Mouse (Mus musculus) G1E (cell line): ENCODE data around the gene Ppp6c. TPM values are rescaled to one million over a fixed set of nuclear protein-coding genes. Genes with fewer than 3 reads are reported as not detected.
A peak's percentile ranks its signal among the peaks of the same experiment; 100 is the strongest.
"Not testable (repeated sequence)": the region's sequence is repeated elsewhere in the genome, so short reads cannot be mapped to it uniquely, and the experiment has no call there.

Source experiments
- ATAC-seq: 2 replicates; pipeline ENCODE4 v1.8.0; 2016; ENCODE audit warnings: mild to moderate bottlenecking; ENCODE audit not compliant: insufficient number of reproducible peaks, poor library complexity, low FRiP score, severe bottlenecking; ENCODE audit errors: extremely low read depth
- DNase-seq: peaks from one replicate; pipeline ENCODE4 v3.0.0; 2012; ENCODE audit warnings: low spot score
- H3K27me3 ChIP-seq: 2 replicates; pipeline ENCODE4 v1.6.1; 2012; ENCODE audit warnings: mild to moderate bottlenecking, low read length, inconsistent platforms; ENCODE audit not compliant: insufficient read depth
- H3K36me3 ChIP-seq: replicated peaks from 2 replicates; pipeline ENCODE3; 2012; ENCODE audit warnings: mild to moderate bottlenecking, inconsistent platforms
- H3K4me1 ChIP-seq: 2 replicates; pipeline ENCODE4 v1.6.1; 2012; ENCODE audit warnings: low read depth, low read length, inconsistent platforms, mixed read lengths; ENCODE audit not compliant: insufficient read depth
- H3K4me3 ChIP-seq: 2 replicates; pipeline ENCODE4 v1.5.1; 2012; ENCODE audit warnings: low read depth, mild to moderate bottlenecking, inconsistent platforms, low read length, moderate library complexity, mixed read lengths
- H3K9me3 ChIP-seq: replicated peaks from 2 replicates; pipeline ENCODE4 v1.6.1; 2012; ENCODE audit warnings: inconsistent platforms
- CTCF ChIP-seq: IDR thresholded peaks from 2 replicates; pipeline ENCODE4 v1.5.1; 2012; ENCODE audit warnings: low read depth, low read length, inconsistent platforms, mixed read lengths
- GATA1 ChIP-seq: IDR thresholded peaks from 2 replicates; pipeline ENCODE4 v1.6.1; 2012; ENCODE audit warnings: borderline replicate concordance, low read length, inconsistent platforms, mixed read lengths
- GATA2 ChIP-seq: IDR thresholded peaks from 2 replicates; pipeline ENCODE4 v1.6.1; 2012; ENCODE audit warnings: low read depth, low read length, inconsistent platforms, borderline replicate concordance
- POLR2AphosphoS5 ChIP-seq: IDR thresholded peaks from 2 replicates; pipeline ENCODE4 v1.6.1; 2012; ENCODE audit warnings: low read depth, low read length, inconsistent platforms; ENCODE audit not compliant: insufficient replicate concordance
- TAL1 ChIP-seq: conservative IDR thresholded peaks from 2 replicates; pipeline ENCODE4 v1.6.1; 2012; ENCODE audit warnings: low read depth, low read length, inconsistent platforms, mixed read lengths
- polyA plus RNA-seq: library from polyadenylated mRNA; stranded (reverse); fragments of >175 nt; gene quantifications from 2 replicates; pipeline ENCODE4 v1.2.3, GENCODE M21; 2012
- total RNA-seq, 2 experiments: library from RNA; stranded (forward) in 1 of 2; stranded (reverse) in 1 of 2; fragments of 200-1000 nt in 1 of 2; fragments of >200 nt in 1 of 2; fragmentation: Nextera tagmentation in 1 of 2; gene quantifications; 2 replicates each; pipeline ENCODE4 v1.2.3; 2014 to 2017

Gene Ppp6c
- 167 and 204 TPM in 2 replicates for total RNA-seq (2014; fragmentation: Nextera tagmentation)
- total RNA-seq (2017), result 79.1 and 93.4 TPM in 2 replicates
- 2.1 and 3.8 TPM in 2 replicates for polyA plus RNA-seq

DNA sequence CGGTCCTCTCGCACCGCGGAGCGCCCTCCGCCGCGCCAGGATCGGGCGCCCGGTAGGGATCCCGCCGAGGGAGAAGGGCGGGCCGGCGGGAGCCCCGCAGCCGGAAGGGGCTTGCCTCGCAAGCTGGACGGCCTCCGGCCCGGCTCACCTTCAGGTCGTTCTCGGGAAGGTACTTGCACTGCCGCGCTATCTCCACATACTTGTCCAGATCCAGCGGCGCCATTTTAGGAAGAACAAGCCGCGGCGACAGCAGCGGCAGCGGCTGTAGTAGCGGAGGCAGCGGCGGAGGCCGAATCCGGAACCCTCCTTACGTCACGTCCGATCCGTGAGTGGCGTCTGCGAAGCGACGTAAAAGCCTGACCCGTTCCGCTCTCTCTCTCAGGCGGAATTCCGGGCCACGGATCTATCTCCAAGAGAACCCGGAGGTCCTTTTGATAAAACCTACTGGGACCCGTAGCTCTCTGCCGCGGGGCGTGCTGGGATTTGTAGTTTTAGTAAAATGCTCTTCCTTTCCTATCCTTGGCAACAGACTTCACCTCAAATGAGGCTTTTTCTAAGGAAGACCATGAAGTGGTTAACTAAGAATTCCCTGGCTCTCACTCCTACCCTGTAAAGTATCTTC lies at the start of gene Ppp6c:
Ppp6c (minus strand) TSS at position 433 of the 622 bp plus-strand sequence.
- peaks cover 6% of the 10 kb centered on the region; the same call in 1 of the 2 replicates for H3K27me3 ChIP-seq
- no peaks in the 10 kb centered on the region for H3K9me3 ChIP-seq
- H3K36me3 ChIP-seq, result peaks cover 2% of the 10 kb centered on the region
- TF ChIP-seq GATA1 (no peak), POLR2AphosphoS5 (no peak)
- DNase-seq, result peak; percentile 85
- H3K4me3 ChIP-seq, result peak within 1 kb of the TSS; percentile 81
- ATAC-seq, result peak; percentile 96
- H3K4me1 ChIP-seq, result peaks cover 19% of the 10 kb centered on the region

DNA sequence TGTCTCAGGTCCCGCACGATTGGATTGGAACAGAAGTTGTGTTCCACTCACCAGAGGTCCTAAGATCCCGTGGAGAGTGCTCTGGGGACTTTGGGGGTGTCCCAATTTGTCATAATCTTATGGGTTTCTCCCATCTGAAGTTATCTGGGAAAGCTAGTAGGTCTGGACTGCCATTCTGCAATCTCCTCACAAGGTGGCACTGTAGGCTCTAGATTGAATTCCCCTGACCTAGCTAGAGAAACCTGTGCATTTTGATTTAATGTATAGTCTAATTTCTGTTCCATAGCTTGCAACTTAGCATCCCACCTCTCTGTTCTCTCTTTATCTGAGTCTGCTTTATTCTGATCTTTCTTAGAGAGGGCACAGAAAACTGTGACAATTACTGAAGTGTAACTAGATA lies 42.1 kb upstream of the Ppp6c start:
- Histone ChIP-seq H3K4me1 (no peaks in the 10 kb centered on the region), H3K9me3 (no peaks in the 10 kb centered on the region), H3K27me3 (no peaks in the 10 kb centered on the region), H3K36me3 (no peaks in the 10 kb centered on the region), H3K4me3 (no peak overlapping the region)
- ATAC-seq (peak; percentile 54; the same call in 1 of the 2 replicates), DNase-seq (no peak)
- no peak for TF ChIP-seq GATA2
- peak; percentile 53 for TF ChIP-seq CTCF

DNA sequence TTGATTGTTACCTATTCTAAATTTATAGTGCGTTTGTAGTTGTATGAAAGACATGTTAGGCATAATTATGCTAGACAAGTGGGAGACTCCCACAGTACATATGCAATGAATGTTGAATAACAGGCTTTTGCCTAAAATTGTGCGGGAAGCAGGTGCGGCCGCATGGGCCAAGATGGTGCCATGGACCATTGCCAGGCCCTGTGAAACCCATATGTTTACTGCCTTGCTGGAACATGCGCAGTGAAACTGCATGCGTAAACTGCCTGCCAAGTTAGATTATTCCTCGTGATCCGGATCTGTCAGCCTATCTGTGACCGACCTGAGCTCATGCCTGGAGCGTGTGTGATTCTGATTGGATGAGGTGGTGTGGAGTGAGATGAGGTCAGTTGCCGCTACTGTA lies 26.0 kb upstream of the Ppp6c start:
- not testable (repeated sequence) for H3K9me3 ChIP-seq

DNA sequence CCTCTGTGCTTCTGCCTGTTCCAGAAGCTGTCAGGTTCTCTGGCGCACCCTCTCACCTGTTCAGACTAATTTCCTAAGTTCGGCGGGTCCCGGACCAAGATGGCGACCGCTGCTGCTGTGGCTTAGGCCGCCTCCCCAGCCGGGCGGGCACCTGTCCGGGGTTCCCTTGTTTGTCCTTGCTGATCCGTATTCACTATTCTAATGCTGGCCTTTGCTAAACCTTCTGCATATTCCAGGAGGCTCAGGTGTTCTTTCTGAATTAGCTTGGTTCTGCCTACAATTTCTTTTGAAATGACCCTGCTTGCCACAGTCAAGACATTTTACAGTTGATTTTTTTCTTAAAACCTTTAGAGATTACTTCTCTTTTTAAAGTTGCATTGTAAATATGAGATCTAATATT lies 20.6 kb upstream of the Ppp6c start:
- DNase-seq, H3K36me3 ChIP-seq, H3K4me3 ChIP-seq, H3K9me3 ChIP-seq, ATAC-seq, H3K27me3 ChIP-seq, H3K4me1 ChIP-seq: not testable (repeated sequence)

More for the DNA sequence above, 26.0 kb upstream of the Ppp6c start:
- not testable (repeated sequence) for H3K27me3 ChIP-seq, DNase-seq, H3K4me3 ChIP-seq, ATAC-seq, H3K4me1 ChIP-seq, H3K36me3 ChIP-seq

DNA sequence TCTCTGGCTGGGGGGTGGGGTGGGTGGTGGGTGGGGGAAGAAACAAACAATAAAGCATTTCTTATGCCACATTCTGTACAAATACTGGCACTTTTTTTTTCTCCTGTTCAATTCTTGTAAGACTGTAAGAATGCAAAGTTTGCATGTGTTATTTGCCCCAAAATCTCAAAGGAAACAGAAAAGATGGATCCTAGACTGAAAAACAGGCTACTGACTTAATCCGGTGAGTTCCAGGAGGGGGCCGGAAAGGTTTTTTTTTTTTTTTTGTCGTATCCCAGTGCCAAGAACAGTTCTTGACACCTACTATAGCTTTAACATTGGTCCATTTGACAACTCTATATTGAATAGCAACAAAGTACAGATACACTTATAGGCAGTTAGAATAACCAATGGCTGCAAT lies 480 bp upstream of the Ppp6c start:
- no peak for TF ChIP-seq GATA1
- no peak for TF ChIP-seq CTCF
- TF ChIP-seq GATA2, result no peak
- TF ChIP-seq POLR2AphosphoS5, result no peak
- TF ChIP-seq TAL1, result no peak
- H3K9me3 ChIP-seq, result no peaks in the 10 kb centered on the region
- H3K4me1 ChIP-seq, result peaks cover 19% of the 10 kb centered on the region
- ATAC-seq (no peak), DNase-seq (no peak)
- peak overlapping the region; percentile 81 for H3K4me3 ChIP-seq
- H3K36me3 ChIP-seq, result peaks cover 2% of the 10 kb centered on the region
- peaks cover 6% of the 10 kb centered on the region; the same call in 1 of the 2 replicates for H3K27me3 ChIP-seq

DNA sequence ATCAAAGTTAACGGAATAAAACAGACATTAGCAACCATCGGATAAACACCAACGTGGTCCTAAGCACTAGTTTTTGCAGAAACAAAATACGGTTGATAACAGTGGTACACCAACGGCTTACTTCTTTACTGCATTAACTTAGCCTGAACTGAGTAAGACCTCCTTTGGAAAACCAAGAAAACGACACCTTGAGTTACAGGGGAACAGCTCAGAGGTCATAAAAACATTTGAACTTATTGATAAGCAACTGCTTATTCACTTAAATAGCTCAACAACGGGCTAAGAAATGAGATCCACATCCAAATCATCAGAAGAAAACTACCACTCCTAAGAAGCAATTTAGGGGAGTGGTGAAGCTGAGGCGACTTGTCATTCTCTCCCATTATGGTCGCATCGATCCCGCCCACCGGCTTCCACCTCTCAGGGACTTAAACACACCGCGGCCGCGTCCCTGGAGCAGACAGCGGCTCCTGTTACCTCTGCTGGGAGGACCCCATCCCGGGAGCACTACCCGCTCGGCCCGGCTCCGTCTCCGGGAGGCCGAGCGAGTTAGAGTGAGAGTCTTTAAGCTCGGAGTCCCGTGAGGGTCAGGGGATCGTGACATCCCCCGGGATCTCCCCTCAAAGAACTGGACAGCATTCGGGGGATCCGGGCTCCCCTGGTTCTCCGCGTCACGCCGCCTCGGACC lies 776 bp downstream of the Ppp6c start:
- DNase-seq, H3K36me3 ChIP-seq, H3K9me3 ChIP-seq, H3K27me3 ChIP-seq: not testable (repeated sequence)
- peak overlapping the region; percentile 81 for H3K4me3 ChIP-seq
- peak; percentile 45 for ATAC-seq
- H3K4me1 ChIP-seq, result peaks cover 19% of the 10 kb centered on the region

DNA sequence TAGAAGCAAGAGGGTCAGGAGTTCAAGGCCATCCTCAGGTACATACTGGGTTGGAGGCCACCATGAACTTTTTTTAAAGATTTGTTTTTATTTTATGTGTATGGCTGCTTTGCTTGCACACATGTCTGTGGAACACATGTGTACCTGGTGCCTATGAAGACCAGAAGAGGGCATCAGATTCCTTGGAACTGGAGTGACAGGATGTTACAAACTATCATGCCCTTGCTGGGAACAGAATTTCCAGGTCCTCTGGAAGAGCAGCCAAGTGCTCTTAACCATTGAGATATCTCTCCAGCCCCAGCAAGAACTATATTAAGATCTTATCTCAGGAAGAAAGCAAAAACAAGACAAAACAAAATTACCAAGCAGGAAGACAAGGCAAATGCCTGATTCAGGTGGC lies 1.6 kb downstream of the Ppp6c start:
- no peaks in the 10 kb centered on the region for H3K9me3 ChIP-seq
- H3K4me1 ChIP-seq, result peaks cover 19% of the 10 kb centered on the region
- ATAC-seq (no peak), DNase-seq (no peak)
- H3K4me3 ChIP-seq, result peak overlapping the region; percentile 81
- TF ChIP-seq GATA2 (no peak), TAL1 (no peak), CTCF (no peak), GATA1 (no peak), POLR2AphosphoS5 (no peak)
- H3K36me3 ChIP-seq, result peaks cover 2% of the 10 kb centered on the region
- peaks cover 6% of the 10 kb centered on the region; the same call in 1 of the 2 replicates for H3K27me3 ChIP-seq
